Mouse (Mus musculus) small intestine, adult 2 months (tissue): ENCODE measurements at regions not wholly inside any gene's neighbourhood (a gene's known extent, or its start where the extent isn't known, plus 50 kb on each side); places are given as distances from the start of the nearest gene placed in this dataset.

Experiments
- CTCF ChIP-seq: fragments of 200-500 bp; IDR thresholded peaks from 2 replicates; pipeline ENCODE4 v1.5.1; 2012; ENCODE audit warnings: low read depth, mild to moderate bottlenecking, control low read depth, inconsistent platforms, low read length, moderate library complexity, mixed read lengths; ENCODE audit not compliant: insufficient replicate concordance, insufficient read length; ENCODE audit errors: extremely low read depth
- POLR2A ChIP-seq: fragments of 200-500 bp; IDR thresholded peaks from 2 replicates; pipeline ENCODE4 v1.6.1; 2012; ENCODE audit warnings: low read depth, mild to moderate bottlenecking, control low read depth, inconsistent platforms, low read length, moderate library complexity

DNA sequence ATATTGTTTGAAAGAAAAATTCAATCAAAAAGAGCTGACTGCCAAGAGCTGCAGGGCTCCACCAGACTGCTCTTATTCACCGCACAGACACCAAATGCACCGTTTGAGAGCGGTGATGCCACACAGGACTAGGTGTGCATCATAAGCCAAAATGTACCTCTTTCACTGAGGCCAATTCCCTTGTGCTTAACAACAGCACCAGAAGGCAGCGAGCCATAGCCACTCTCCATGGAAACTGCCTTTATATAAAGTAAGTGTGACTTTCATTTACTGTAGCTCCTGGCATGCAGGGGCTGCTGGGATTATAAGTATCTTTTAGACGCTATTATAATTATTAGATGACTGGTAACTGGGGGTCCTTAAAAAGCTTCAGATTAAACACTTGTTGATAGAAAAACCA is 154.5 kb downstream of the Rap2a start:
- no peak for TF ChIP-seq POLR2A
- no peak for TF ChIP-seq CTCF
